Mouse (Mus musculus): Measurements from ENCODE around the gene Crtc3.

DNA sequence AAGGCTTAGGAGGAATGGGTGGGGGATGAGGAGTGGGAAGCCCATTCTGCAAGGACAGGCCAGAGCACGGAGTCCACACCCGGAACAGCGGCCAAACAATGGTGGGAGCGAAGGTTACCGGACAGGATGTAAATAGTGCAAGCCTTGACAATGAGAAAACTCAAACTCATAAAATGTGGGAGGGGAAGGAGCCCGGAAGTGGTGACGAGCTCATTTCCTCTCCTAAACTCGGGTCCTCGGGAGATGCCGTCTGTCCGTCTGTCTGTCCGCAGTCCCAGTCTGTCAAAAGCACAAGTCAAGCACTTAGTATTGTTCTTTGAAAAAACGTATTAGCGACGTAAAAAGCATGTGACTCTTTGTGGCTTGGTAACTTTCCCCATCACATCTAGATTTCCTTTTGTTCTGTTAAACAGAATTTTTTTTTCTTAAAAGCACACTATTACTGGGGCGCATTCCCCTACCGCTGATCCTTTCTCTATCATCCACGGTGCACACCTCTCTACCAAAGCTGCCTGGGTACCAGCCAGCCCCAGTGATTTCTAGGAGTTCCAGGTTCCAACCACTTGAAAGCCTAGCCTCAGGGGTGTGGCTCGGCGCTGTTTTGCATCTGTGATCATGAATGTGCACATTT is 105.7 kb downstream of the Crtc3 start:
- no peak for TF ChIP-seq CTCF (IDR thresholded peaks at IDR 0.05; ENCODE audit: low read depth, low read length)
- TF ChIP-seq POLR2A (IDR thresholded peaks at IDR 0.05; ENCODE audit: extremely low read depth, insufficient read depth, low read length) = no peak

Measured in liver, adult 2 months (tissue).